Comparison of ENCODE assay signal across 21 mouse cellular contexts in the genomic region with DNA sequence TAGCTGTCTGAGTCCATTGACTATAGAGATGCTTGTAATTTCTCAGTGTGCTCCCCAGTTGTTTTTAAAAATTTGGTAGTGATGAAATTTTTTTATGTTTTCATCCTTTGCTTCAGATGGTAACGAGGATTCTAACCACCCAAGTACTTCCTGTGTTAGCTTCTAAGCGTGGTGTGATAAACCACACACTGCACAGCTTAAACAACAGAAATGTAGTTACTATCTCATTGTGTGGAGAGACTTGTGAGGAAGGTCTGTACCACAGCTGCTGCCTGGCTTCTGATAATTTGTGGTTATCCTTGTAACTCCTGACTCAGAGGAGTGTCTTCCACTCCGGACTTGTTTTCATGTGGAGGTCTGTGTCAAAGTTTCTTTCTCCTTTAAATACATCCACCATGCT.
DNase-seq lines count a peak whose midpoint lies in the region; ATAC-seq lines count a peak whose summit lies in the region.
"Had no signal": no experiment of that assay in that cellular context is flagged by ENCODE, and none has a peak within 500 bp of the region (broad histone marks: within the 10 kb centered on the region; RNA-seq: fewer than 3 reads in every experiment).

No protein-coding gene starts in this region.

- peak; percentile 48 for DNase-seq in CD4-positive, CD25-positive, alpha-beta regulatory T cell, adult 2 months (ENCODE audit: low read depth, low spot score)
- DNase-seq in MEL-GATA-1-ER (ENCODE audit: extremely low read depth, low read depth) = peak; percentile 94
- no peak for DNase-seq in liver, embryonic 13.5 days
- peak; percentile 70 for DNase-seq in naive thymus-derived CD4-positive, alpha-beta T cell, adult 2 months (ENCODE audit: low read depth)
- no peak for DNase-seq in left cerebral cortex, adult 8-10 months (ENCODE audit: low spot score in 2 of 2)
- DNase-seq in gastrocnemius, postnatal 10 days = no peak
- DNase-seq: adrenal gland, adult 8-10 months; cerebellum, adult 11 months; cerebellum, postnatal 14 days; kidney, adult 11 months; kidney, postnatal 10 days; lung, adult 2 months had no signal

- no peak overlapping the region for H3K9ac ChIP-seq in liver, embryonic 13.5 days
- H3K9ac ChIP-seq in intestine, embryonic 15.5 days = no peak overlapping the region
- H3K9ac ChIP-seq: heart, embryonic 13.5 days; limb, embryonic 12.5 days; midbrain, embryonic 15.5 days; neural tube, embryonic 12.5 days; stomach, embryonic 15.5 days had no signal

- H3K27ac ChIP-seq in liver, embryonic 13.5 days = no peak overlapping the region
- H3K27ac ChIP-seq in intestine, embryonic 15.5 days = no peak overlapping the region
- H3K27ac ChIP-seq: heart, embryonic 13.5 days; hindbrain, embryonic 10.5 days; limb, embryonic 12.5 days; macrophage; midbrain, embryonic 15.5 days; neural tube, embryonic 12.5 days; stomach, embryonic 15.5 days had no signal

- H3K4me1 ChIP-seq in liver, embryonic 13.5 days (replicated peaks) = no peaks in the 10 kb centered on the region
- H3K4me1 ChIP-seq in intestine, embryonic 15.5 days (replicated peaks) = no peaks in the 10 kb centered on the region
- H3K4me1 ChIP-seq: hindbrain, embryonic 10.5 days; midbrain, embryonic 15.5 days; neural tube, embryonic 12.5 days; stomach, embryonic 15.5 days had no signal

- no peaks in the 10 kb centered on the region for H3K36me3 ChIP-seq in liver, embryonic 13.5 days
- no peaks in the 10 kb centered on the region for H3K36me3 ChIP-seq in intestine, embryonic 15.5 days
- H3K36me3 ChIP-seq: heart, embryonic 13.5 days; hindbrain, embryonic 10.5 days; limb, embryonic 12.5 days; midbrain, embryonic 15.5 days; neural tube, embryonic 12.5 days; stomach, embryonic 15.5 days had no signal

- WGBS in liver, embryonic 13.5 days (ENCODE audit: insufficient replicate concordance) = 12% methylated on average over 3 of the region's 3 CpGs
- 80% methylated on average over 3 of the region's 3 CpGs for WGBS in intestine, embryonic 15.5 days

- no peak overlapping the region for H3K4me2 ChIP-seq in liver, embryonic 13.5 days
- H3K4me2 ChIP-seq in intestine, embryonic 15.5 days (replicated peaks) = no peak overlapping the region
- H3K4me2 ChIP-seq: heart, embryonic 13.5 days; limb, embryonic 12.5 days; midbrain, embryonic 15.5 days; neural tube, embryonic 12.5 days; stomach, embryonic 15.5 days had no signal

- H3K27me3 ChIP-seq in liver, embryonic 13.5 days = no peaks in the 10 kb centered on the region; the same call in 1 of the 2 replicates
- H3K27me3 ChIP-seq in intestine, embryonic 15.5 days (replicated peaks) = no peaks in the 10 kb centered on the region
- H3K27me3 ChIP-seq: heart, embryonic 13.5 days; limb, embryonic 12.5 days; midbrain, embryonic 15.5 days; neural tube, embryonic 12.5 days; stomach, embryonic 15.5 days had no signal

- H3K4me3 ChIP-seq in liver, embryonic 13.5 days (replicated peaks) = no peak overlapping the region
- no peak overlapping the region for H3K4me3 ChIP-seq in intestine, embryonic 15.5 days (replicated peaks)
- H3K4me3 ChIP-seq: heart, embryonic 13.5 days; hindbrain, embryonic 10.5 days; limb, embryonic 12.5 days; midbrain, embryonic 15.5 days; neural tube, embryonic 12.5 days; stomach, embryonic 15.5 days had no signal

- peak; percentile 55 for ATAC-seq in liver, embryonic 13.5 days (ENCODE audit: low read depth)
- no peak for ATAC-seq in cerebellum, adult (ENCODE audit: insufficient number of reproducible peaks, low FRiP score, low TSS enrichment)
- no peak for ATAC-seq in intestine, embryonic 15.5 days
- ATAC-seq: midbrain, embryonic 15.5 days had no signal

- no peaks in the 10 kb centered on the region for H3K9me3 ChIP-seq in liver, embryonic 13.5 days (replicated peaks)
- no peaks in the 10 kb centered on the region for H3K9me3 ChIP-seq in intestine, embryonic 15.5 days
- H3K9me3 ChIP-seq: midbrain, embryonic 15.5 days; neural tube, embryonic 12.5 days; stomach, embryonic 15.5 days had no signal

Comparison
In these comparisons a context has a peak if more than half of its experiments do, and no peak if none do; other contexts are left out.
1. DNase-seq: peak in CD4-positive, CD25-positive, alpha-beta regulatory T cell, adult 2 months (single experiment), MEL-GATA-1-ER (single experiment) and naive thymus-derived CD4-positive, alpha-beta T cell, adult 2 months (single experiment); none in liver, embryonic 13.5 days (single experiment), left cerebral cortex, adult 8-10 months (0 of 2) and gastrocnemius, postnatal 10 days (single experiment).